Mouse (Mus musculus): ENCODE measurements around the gene Sept9.
"Not testable (repeated sequence)": the region's sequence is repeated elsewhere in the genome, so short reads cannot be mapped to it uniquely, and the experiment has no call there.

The Sept9 gene

GRCm38 (mm10) chr11:117326867-117327600 is 127.6 kb downstream of the Sept9 start:
- DNase-seq (ENCODE audit: low spot score in 2 of 2), result no peak

DNA sequence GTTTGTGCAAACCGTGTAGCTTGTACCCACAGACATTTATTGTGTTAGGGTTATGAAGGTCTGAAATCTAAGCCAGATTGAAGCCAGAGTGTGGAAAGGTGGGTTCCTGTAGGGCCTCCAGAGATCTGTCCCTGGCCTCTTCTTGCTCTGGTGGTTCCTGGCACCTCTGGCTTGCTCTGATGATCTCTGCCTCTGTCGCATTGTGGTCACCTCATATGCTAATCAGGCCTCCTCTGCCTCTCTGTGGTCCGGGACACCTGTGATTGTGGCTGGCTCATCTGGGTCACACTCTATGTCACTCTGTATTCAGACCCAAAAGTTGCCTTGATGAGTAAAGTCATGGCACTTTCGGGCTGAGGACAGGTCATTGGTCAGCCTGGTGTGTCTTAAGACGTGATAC is 128.2 kb downstream of the Sept9 start:
- DNase-seq (ENCODE audit: low spot score in 2 of 2), result no peak

GRCm38 (mm10) chr11:117330076-117330950 is 130.9 kb downstream of the Sept9 start:
- no peak for DNase-seq (ENCODE audit: low spot score in 2 of 2)

GRCm38 (mm10) chr11:117330951-117331254 is 131.4 kb downstream of the Sept9 start:
- no peak for DNase-seq (ENCODE audit: low spot score in 2 of 2)

GRCm38 (mm10) chr11:117331361-117332241 is 132.1 kb downstream of the Sept9 start:
- no peak for DNase-seq (ENCODE audit: low spot score in 2 of 2)

GRCm38 (mm10) chr11:117332242-117333149 is 133.0 kb downstream of the Sept9 start:
- no peak for DNase-seq (ENCODE audit: low spot score in 2 of 2)

DNA sequence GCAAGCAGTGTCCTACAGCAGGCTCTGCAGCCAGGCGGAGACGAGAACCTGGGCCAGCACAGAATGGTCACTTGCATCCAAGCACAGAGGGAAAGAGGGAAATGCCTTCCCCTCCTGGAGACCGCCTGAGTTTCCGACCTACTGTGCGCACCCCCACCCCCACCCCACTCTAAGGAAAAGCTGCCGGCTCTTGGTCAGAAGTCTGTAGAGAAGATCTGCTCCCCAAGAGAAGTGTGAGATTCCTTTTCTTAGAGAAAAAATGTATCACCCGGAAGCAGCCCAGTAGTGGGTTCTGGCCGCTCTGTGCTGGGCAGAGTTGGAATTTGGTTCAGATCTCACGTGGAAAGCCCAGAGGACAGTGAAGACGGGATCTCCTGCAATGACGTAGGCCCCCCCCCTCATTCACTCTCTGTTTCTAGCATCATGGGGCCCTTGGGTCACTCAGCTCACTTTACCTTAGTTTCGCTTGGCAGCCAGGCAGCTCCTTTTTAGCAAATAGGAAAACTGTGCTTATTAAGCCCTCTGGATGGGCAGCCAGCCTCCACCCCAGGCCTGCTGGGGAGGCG is 133.8 kb downstream of the Sept9 start:
- DNase-seq (ENCODE audit: low spot score in 2 of 2), result no peak

DNA sequence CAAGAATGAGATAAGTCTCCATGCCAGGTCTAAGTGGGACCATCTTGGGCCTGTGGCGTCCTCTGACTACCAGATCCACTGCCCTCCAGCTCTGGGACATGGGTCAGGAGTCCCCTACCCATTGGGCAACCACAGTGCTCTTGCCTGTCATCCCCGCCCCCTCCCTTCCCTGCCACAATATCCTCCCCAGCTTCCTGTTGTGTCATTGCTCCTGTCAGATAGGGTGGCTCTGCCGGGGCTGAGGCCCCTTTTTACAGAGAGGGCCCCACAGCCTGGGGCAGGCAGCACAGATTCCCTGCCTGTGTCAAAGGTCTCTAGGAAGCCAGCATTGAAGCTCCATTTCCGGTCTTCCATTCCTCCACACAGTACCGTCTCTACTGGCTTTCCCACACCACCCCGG is 134.6 kb downstream of the Sept9 start:
- DNase-seq (ENCODE audit: low spot score in 2 of 2), result no peak

DNA sequence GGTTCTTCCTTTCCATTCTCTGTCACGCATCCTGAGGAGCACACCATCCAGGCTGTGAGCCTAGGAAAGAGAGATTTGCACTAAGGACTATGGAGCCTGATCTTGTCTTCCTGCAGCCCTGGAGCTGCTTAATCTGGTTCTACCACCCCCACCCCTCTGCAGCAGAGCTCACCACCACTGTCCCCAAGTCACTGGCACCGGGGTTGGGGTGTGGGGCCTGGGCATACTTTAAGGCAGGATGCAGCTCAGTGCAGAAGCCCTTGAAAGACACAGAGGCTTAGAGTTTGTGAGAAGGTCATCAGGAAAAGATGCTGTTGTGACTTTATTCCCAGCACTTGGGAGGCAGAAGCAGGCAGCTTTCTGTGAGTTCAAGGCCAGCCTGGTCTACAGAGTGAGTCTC is 135.7 kb downstream of the Sept9 start:
- no peak for DNase-seq (ENCODE audit: low spot score in 2 of 2)

- DNase-seq (ENCODE audit: low spot score in 2 of 2), result no peak
These were observed 136.8 kb downstream of the Sept9 start for GRCm38 (mm10) chr11:117336081-117336788.

DNA sequence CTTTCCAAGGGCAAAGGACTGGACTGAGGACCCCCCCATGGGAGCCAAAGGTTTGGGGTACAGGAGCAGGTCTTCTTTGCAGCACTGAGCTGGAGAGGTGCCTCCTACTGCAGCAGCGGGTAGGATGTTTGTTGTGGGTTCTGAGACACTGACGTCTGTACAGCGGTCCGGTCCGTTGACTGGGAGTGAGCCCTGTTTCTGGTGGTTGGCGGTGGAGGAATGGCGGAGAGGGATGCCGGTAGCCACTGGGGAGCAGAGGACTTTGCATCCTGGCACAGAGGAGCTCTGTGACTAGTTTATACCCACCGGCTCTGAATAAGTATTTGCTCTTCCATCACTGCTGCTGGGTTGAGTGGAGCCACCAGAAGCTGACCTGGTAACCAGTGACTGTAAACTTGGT is 138.3 kb downstream of the Sept9 start:
- no peak for DNase-seq (ENCODE audit: low spot score in 2 of 2)

GRCm38 (mm10) chr11:117338503-117338902 is 139.0 kb downstream of the Sept9 start:
- DNase-seq (ENCODE audit: low spot score in 2 of 2), result no peak

- DNase-seq (ENCODE audit: low spot score in 2 of 2), result no peak
These were observed 139.6 kb downstream of the Sept9 start for GRCm38 (mm10) chr11:117339050-117339449.

GRCm38 (mm10) chr11:117341218-117341617 is 141.8 kb downstream of the Sept9 start:
- DNase-seq (ENCODE audit: low spot score in 2 of 2), result no peak

DNA sequence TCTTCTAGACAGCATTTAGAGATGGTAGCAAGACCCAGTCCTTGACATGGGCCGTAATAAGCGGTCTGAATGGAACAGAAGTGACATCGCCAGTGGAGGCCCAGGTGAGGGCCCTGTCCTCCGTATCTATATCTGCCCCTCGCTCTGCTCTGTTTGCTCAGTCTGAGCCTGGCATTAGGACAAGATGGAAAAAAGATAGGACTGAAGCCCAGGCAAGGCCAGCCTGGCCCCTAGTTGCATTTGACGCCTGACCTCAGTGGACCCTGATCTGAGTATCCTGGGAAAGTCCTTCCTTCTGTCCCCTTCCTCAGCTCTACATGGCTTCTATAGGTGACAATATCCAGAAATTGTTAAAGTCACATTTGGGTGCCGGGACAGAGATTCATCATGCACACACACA is 142.6 kb downstream of the Sept9 start:
- no peak for DNase-seq (ENCODE audit: low spot score in 2 of 2)

GRCm38 (mm10) chr11:117342490-117342889 is 143.0 kb downstream of the Sept9 start:
- DNase-seq (ENCODE audit: low spot score in 2 of 2), result not testable (repeated sequence)

- no peak for DNase-seq (ENCODE audit: low spot score in 2 of 2)
These were observed 144.3 kb downstream of the Sept9 start for GRCm38 (mm10) chr11:117343800-117344199.

GRCm38 (mm10) chr11:117344339-117345021 is 145.0 kb downstream of the Sept9 start:
- no peak for DNase-seq (ENCODE audit: low spot score in 2 of 2)

DNA sequence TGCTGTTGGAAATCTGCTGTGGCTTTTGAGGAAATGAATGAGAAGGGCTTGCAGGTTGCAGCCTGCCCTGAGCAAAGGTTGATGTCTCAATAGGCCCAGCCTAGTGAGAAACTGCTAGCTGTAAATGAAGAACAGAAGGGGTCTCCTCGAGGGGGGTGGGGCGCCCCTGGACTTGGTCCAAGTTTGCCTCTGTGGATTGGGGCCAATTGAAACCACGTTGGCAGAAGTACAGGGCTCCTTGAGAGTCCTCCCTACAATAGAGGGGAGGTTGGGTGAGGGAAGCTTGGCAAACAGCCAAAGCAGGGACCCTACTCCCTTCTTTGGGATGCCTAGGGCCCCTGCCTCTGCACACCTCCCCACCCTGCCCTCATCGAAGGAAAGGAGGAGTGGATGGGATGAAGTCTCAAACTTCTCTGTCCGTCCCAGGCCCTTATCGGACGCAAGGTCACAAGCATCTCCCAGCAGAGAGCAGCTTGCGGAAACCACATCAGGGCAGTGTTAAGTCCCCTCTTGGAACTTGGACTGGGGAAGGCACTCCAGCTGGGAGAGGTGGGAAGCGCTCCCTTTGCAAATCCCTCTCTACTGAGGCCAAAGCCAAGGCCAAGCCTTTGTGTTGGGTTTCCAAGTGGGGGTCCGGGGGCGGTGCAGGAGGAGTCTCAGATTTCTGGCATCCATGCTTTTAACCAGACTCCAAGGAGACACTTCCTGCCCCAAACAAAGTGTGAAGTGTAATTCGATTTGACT is 145.7 kb downstream of the Sept9 start:
- peak; percentile 53 to 60 for DNase-seq (ENCODE audit: low spot score in 2 of 2)

Measured in urinary bladder, adult 18-20 months (tissue).